Mouse (Mus musculus) hindbrain, embryonic 13.5 days (tissue): ENCODE data around the gene Fam229b. TPM values are rescaled to one million over a fixed set of nuclear protein-coding genes. Genes with fewer than 3 reads are reported as not detected.

Source experiments
- ATAC-seq: fragments of 200-750 bp; cut with Nextera tagmentation; 2 replicates; pipeline ENCODE4 v1.8.0; 2017; ENCODE audit warnings: moderate TSS enrichment; ENCODE audit not compliant: low FRiP score
- H3K27ac ChIP-seq: fragments of 300-500 bp; sonication (generic); 2 replicates; pipeline ENCODE4 v1.5.1; 2015; ENCODE audit warnings: inconsistent platforms, mild to moderate bottlenecking, moderate library complexity
- H3K27me3 ChIP-seq: fragments of 300-500 bp; sonication (generic); 2 replicates; pipeline ENCODE4 v1.6.1; 2015; ENCODE audit warnings: mild to moderate bottlenecking, inconsistent platforms
- H3K36me3 ChIP-seq: fragments of 300-500 bp; sonication (generic); 2 replicates; pipeline ENCODE4 v1.6.1; 2015; ENCODE audit warnings: mild to moderate bottlenecking, inconsistent platforms
- H3K4me1 ChIP-seq: fragments of 300-500 bp; sonication (generic); replicated peaks from 2 replicates; pipeline ENCODE4 v1.6.1; 2015; ENCODE audit warnings: inconsistent platforms
- H3K4me2 ChIP-seq: fragments of 300-500 bp; sonication (generic); 2 replicates; pipeline ENCODE4 v1.6.1; 2015; ENCODE audit warnings: inconsistent platforms, mild to moderate bottlenecking, moderate library complexity
- H3K4me3 ChIP-seq: fragments of 300-500 bp; sonication (generic); 2 replicates; pipeline ENCODE4 v1.5.1; 2015; ENCODE audit warnings: mild to moderate bottlenecking, inconsistent platforms
- H3K9ac ChIP-seq: fragments of 300-500 bp; sonication (generic); 2 replicates; pipeline ENCODE4 v1.6.1; 2015; ENCODE audit warnings: mild to moderate bottlenecking, inconsistent platforms
- H3K9me3 ChIP-seq: fragments of 300-500 bp; sonication (generic); 2 replicates; pipeline ENCODE4 v1.6.1; 2016; ENCODE audit warnings: inconsistent platforms
- WGBS: fragments of 180-500 bp; shearing (Covaris S2); methylation state at CpG from one replicate; pipeline ENCODE4 v1.1.7; 2015; 5-methylcytosine and 5-hydroxymethylcytosine counted together
- polyA plus RNA-seq: library from polyadenylated mRNA; unstranded; fragments of >200 nt; fragmentation: Nextera tagmentation; extraction: Ambion mirVana; gene quantifications from 2 replicates; pipeline ENCODE4 v1.2.1, GENCODE M21; 2015

Gene Fam229b
- polyA plus RNA-seq, 1 experiment from 2014 or later, result 32.7 TPM

DNA sequence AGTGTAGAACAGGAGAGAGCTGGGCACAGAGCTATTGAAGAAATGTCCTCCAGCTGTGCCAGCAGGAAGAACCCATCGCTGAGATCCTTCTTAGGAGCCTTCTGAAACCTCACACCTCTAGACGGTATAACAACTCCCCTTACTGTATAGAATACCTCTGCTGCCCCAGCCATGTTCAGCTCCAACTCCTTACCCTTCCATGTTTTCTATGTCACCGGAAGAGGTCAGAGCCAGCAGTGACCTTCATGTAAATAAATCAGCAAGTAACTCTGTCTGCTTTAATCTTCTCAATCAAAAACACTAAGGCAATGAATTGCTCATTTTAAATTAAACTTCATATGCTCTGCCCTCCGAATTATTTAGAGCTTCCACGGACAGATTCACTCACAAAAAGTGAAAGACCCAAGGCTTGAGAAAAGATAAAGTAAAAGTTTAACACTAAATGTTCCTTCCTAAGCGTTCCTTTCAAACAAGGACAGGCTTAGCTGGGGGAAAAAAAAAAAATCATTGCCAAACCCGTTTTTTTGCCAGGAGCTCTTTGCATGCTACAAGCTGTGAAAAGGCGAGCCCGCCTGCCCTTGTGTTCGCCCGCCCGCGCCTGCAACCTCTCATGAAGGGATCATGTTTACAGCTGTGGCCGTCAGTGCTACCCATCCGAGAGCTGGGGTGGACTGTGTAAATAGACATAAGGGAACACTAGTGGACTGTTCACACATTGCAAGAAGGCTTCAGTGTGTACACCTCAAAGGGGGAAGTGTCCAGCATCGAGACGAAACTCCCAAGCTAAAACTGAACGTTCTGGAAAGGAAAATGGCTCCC is 29.2 kb upstream of the Fam229b start:
- WGBS, result 56% methylated on average over 18 of the region's 18 CpGs
- Histone ChIP-seq H3K27ac (no peak overlapping the region), H3K9me3 (no peaks in the 10 kb centered on the region), H3K9ac (no peak overlapping the region), H3K4me3 (no peak overlapping the region), H3K27me3 (no peaks in the 10 kb centered on the region), H3K4me1 (peaks cover 29% of the 10 kb centered on the region), H3K36me3 (no peaks in the 10 kb centered on the region), H3K4me2 (no peak overlapping the region)
- ATAC-seq, result no peak

DNA sequence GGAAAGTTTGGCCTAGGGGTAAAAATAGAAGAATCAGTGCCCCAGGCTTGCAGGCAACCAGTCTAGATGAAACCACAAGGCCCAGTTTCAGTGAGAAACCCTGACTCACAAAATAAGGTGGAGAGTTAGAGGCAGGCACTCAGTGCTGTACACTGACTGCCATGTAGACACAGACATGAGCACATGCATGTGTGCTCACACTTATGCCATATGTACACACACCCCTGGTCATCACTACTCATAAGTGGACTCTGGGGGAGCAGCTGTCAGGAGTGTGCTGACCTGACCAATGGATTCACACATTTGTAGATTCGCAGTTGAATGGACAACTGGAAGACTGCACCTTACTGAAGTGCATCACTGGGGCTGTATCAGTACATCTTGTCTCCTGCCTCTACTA is 27.7 kb upstream of the Fam229b start:
- H3K27ac ChIP-seq, result no peak overlapping the region
- H3K9me3 ChIP-seq, result no peaks in the 10 kb centered on the region
- no peak overlapping the region for H3K9ac ChIP-seq
- H3K36me3 ChIP-seq, result no peaks in the 10 kb centered on the region
- H3K4me2 ChIP-seq, result no peak overlapping the region
- no peaks in the 10 kb centered on the region for H3K27me3 ChIP-seq
- no peak for ATAC-seq
- 100% methylated on average over 1 of the region's 1 CpGs for WGBS
- H3K4me3 ChIP-seq, result no peak overlapping the region
- H3K4me1 ChIP-seq, result peaks cover 22% of the 10 kb centered on the region

DNA sequence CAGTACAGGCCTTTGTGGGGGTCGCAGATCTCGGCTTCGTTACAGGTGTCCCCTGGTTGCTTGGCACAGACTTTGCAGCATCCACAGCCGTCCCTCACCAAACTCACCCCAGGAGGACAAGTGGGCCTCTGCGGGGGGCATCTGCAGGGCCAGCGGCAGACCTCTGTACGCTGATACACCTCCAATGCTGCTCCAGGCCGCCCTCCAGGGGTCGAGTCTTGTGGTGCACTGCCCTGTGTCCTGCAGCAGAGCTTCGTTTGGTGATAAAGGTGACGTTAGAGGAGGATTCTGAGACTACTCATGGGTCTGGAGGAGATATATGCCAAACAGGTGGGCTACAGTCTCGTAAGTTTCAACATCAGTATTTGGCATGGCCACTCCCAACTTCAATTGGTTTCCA is 24.6 kb upstream of the Fam229b start:
- H3K27me3 ChIP-seq, result no peaks in the 10 kb centered on the region
- H3K9ac ChIP-seq, result no peak overlapping the region
- H3K27ac ChIP-seq, result no peak overlapping the region
- no peak overlapping the region for H3K4me2 ChIP-seq
- H3K4me1 ChIP-seq, result 0 out of 2 replicates have a peak, but pooled peaks cover 6% of the 10 kb centered on the region
- no peak for ATAC-seq
- H3K9me3 ChIP-seq, result no peaks in the 10 kb centered on the region
- WGBS, result 59% methylated on average over 12 of the region's 12 CpGs
- no peaks in the 10 kb centered on the region for H3K36me3 ChIP-seq
- no peak overlapping the region for H3K4me3 ChIP-seq

DNA sequence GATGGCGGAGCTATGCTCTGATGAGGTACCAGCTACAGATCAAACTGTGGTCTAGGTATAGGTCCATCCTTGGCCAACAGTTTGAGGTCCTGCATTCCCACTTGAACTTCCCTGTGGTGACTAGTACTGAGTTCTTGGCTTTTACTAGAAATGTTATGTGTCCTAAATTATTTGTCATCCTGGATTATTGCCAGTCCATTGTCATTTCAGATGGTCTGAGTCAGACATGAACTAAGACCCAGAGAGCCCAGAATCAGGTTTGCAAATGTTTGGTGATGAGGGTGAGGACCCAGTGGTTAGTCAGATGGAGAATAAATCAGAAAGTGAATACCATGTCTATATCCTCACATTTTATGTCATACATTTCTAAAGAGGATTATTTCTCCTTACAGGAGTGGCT is 23.6 kb upstream of the Fam229b start:
- Histone ChIP-seq H3K4me1 (no peaks in the 10 kb centered on the region), H3K9me3 (no peaks in the 10 kb centered on the region), H3K4me2 (no peak overlapping the region), H3K27ac (no peak overlapping the region), H3K9ac (no peak overlapping the region), H3K36me3 (no peaks in the 10 kb centered on the region), H3K27me3 (no peaks in the 10 kb centered on the region), H3K4me3 (no peak overlapping the region)
- 100% methylated on average over 1 of the region's 1 CpGs for WGBS
- no peak for ATAC-seq

DNA sequence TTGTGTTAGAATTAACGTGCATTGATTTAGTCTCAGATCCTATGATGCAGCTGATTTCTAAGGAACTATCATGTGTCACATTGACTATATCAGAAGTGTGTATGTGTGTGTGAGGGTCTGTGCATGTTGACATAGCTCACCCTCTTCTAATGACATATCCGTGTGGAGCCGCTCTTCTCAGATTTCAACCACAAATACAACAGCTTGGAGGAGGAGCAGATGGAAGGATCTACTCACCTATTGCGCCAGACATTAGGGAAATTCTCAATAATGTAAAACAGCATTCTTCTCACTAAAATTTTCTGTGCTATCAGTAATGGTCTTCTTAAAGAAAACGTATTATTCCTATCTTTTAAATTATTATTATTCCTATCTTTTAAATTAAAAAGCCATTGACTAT is 23.0 kb upstream of the Fam229b start:
- H3K9me3 ChIP-seq, result no peaks in the 10 kb centered on the region
- 89% methylated on average over 5 of the region's 5 CpGs for WGBS
- H3K4me3 ChIP-seq, result no peak overlapping the region
- no peaks in the 10 kb centered on the region for H3K4me1 ChIP-seq
- H3K27me3 ChIP-seq, result no peaks in the 10 kb centered on the region
- ATAC-seq, result no peak
- H3K36me3 ChIP-seq, result no peaks in the 10 kb centered on the region
- H3K9ac ChIP-seq, result no peak overlapping the region
- no peak overlapping the region for H3K27ac ChIP-seq
- no peak overlapping the region for H3K4me2 ChIP-seq

DNA sequence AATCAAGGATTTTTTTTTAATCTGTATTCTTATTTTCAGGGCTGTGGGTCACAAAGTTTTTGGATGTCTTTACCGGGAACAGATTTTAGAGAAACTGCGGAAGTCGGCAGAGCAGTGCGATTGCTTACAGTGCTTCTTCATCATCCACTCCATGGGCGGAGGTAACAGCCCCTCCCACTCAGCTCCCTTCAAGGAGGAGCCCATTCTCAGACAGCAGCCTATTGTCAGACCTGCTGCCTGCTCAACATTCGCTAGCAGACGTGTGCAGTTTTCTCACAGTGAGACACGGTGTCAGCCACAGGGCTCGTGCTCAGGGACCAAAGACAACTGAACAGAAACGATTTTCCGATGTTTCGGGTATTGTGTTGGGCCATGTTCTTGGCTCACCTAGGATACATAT is 8.5 kb upstream of the Fam229b start:
- Histone ChIP-seq H3K27ac (no peak overlapping the region), H3K9ac (no peak overlapping the region), H3K4me1 (no peaks in the 10 kb centered on the region), H3K36me3 (peaks cover 51% of the 10 kb centered on the region), H3K27me3 (no peaks in the 10 kb centered on the region), H3K4me3 (no peak overlapping the region), H3K9me3 (no peaks in the 10 kb centered on the region), H3K4me2 (no peak overlapping the region)
- WGBS, result 56% methylated on average over 12 of the region's 12 CpGs
- ATAC-seq, result no peak

DNA sequence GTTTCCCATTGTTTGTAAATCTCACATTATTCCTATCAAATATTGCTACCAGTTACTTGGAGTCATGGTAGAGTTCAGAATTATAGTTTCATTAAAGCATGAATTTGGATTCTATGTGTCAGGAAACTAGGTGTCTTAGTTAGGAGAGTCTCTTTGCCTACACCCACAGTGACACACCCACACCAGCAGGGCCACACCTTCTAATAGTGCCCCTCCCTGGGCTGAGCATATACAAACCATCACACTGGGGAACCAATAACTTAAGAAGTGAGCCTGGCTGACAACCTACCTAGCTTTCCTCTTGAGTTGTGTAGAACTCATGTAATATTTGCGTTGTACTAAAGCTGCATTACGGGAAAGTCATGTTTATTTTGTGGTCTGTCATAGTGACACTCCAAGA is 7.7 kb upstream of the Fam229b start:
- no peak for ATAC-seq
- no peak overlapping the region for H3K27ac ChIP-seq
- H3K9ac ChIP-seq, result no peak overlapping the region
- 92% methylated on average over 2 of the region's 2 CpGs for WGBS
- H3K27me3 ChIP-seq, result no peaks in the 10 kb centered on the region
- peaks cover 6% of the 10 kb centered on the region for H3K4me1 ChIP-seq
- H3K36me3 ChIP-seq, result peaks cover 54% of the 10 kb centered on the region
- no peak overlapping the region for H3K4me3 ChIP-seq
- H3K9me3 ChIP-seq, result no peaks in the 10 kb centered on the region
- H3K4me2 ChIP-seq, result no peak overlapping the region

DNA sequence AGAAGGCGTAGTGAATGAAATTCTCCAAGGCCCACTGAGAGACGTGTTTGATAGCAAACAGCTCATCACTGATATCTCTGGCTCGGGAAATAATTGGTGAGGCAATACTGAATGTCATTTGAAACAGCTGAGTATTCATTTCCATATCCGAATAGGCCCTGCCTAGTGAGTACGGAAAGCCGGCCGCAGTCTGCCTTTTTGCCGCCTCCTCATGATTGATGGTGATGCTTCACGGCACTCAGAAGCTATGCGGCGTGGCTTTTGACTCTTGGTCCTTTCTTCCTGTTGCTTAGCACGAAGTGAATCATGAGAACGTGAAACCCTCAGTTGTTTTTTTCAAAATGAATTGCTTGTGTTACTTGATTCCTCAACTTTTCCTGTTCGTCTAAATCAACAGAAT is 7.1 kb upstream of the Fam229b start:
- H3K36me3 ChIP-seq, result peaks cover 50% of the 10 kb centered on the region
- H3K4me3 ChIP-seq, result no peak overlapping the region
- ATAC-seq, result no peak
- H3K27ac ChIP-seq, result no peak overlapping the region
- H3K4me2 ChIP-seq, result no peak overlapping the region
- no peaks in the 10 kb centered on the region for H3K27me3 ChIP-seq
- no peak overlapping the region for H3K9ac ChIP-seq
- H3K9me3 ChIP-seq, result no peaks in the 10 kb centered on the region
- WGBS, result 40% methylated on average over 14 of the region's 14 CpGs
- peaks cover 11% of the 10 kb centered on the region for H3K4me1 ChIP-seq

DNA sequence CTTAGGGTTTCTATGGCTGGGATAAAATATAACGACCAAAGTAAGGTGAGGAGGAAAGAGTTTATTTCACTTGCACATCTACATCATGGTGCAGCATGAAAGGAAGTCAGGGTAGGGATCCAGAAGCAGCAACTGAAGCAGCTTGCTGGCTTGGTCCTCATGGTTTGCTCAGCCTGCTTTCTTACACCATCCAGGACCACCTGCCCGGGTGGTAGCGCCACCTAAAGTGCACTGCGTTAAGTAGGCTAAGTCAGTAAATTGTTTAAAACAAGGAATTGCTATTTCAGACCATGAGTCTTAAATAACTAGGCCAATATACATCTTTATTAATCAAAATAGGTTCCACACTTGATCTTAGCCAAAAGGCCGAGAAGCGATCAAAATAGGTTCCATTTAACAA is 5.0 kb upstream of the Fam229b start:
- 90% methylated on average over 6 of the region's 6 CpGs for WGBS
- H3K9ac ChIP-seq, result no peak overlapping the region
- H3K36me3 ChIP-seq, result peaks cover 36% of the 10 kb centered on the region
- H3K4me1 ChIP-seq, result peaks cover 25% of the 10 kb centered on the region
- no peak for ATAC-seq
- no peak overlapping the region for H3K4me3 ChIP-seq
- no peaks in the 10 kb centered on the region for H3K27me3 ChIP-seq
- no peak overlapping the region for H3K4me2 ChIP-seq
- H3K9me3 ChIP-seq, result no peaks in the 10 kb centered on the region
- no peak overlapping the region for H3K27ac ChIP-seq

DNA sequence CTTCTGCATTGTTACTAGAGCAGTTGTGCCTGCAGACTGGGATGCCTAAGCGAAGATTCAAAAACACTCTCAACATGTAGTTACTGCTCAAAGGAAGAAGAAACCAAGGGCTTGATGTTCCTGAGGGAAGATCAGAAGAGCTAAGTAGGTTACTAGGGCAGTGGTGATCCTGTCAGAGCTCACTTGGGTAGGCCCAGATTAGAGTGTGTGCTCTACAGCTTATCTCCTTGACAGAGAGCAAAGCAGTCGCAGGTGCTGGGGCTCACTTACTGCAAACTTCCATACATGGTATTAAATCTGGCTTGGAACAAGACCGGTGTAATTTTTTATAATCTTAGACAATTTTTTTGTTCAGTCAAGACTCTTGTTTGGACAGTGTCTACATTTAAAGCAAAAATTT is 4.1 kb upstream of the Fam229b start:
- H3K27ac ChIP-seq, result no peak overlapping the region
- WGBS, result 96% methylated on average over 3 of the region's 3 CpGs
- peak overlapping the region; percentile 8; the same call in 1 of the 2 replicates for H3K9ac ChIP-seq
- ATAC-seq, result no peak
- H3K4me1 ChIP-seq, result peaks cover 31% of the 10 kb centered on the region
- H3K4me3 ChIP-seq, result no peak overlapping the region
- H3K9me3 ChIP-seq, result no peaks in the 10 kb centered on the region
- no peak overlapping the region for H3K4me2 ChIP-seq
- no peaks in the 10 kb centered on the region for H3K27me3 ChIP-seq
- peaks cover 32% of the 10 kb centered on the region for H3K36me3 ChIP-seq

DNA sequence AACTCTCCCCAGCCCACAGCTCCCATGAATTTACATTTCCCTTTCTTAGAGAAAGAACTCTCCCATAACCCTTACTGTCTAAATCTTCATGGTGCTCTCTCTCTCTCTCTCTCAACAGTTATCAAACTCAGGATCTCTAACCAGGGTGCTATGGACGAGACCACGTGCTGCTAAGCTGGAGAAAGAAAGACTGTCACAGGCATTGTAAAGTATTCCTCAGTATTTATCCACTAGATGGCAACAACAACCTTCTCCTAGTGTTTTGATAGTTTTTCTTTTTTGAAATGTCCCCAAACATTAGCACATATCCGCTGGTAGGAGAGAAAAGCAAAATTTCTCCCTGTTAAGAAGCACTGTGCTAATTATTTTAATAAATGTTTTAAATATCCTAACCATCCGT is 12.3 kb downstream of the Fam229b start:
- peaks cover 3% of the 10 kb centered on the region; the same call in 1 of the 2 replicates for H3K36me3 ChIP-seq
- WGBS, result 41% methylated on average over 4 of the region's 4 CpGs
- peak; percentile 46; the same call in 1 of the 2 replicates for ATAC-seq

DNA sequence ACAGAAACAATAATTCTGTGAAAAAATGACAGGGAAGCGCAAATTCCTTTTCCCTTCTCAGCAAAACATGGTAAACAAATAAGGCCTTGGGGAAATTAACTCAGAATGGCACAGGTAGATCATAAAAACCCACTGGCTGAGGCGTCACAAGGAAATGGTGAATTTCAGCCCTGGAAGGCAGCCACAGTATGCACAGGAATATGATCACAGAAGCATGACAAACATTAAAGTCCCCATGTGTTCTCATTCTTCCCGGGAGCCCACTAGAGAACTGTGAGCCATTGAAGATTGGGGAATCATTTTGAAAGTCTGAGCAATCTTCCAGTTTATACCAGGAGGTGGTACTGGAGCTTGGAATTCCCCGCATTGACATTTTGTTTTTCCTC is 24.2 kb downstream of the Fam229b start:
- peaks cover 8% of the 10 kb centered on the region; the same call in 1 of the 2 replicates for H3K4me1 ChIP-seq
- no peak overlapping the region for H3K4me3 ChIP-seq
- WGBS, result 53% methylated on average over 4 of the region's 4 CpGs
- H3K9ac ChIP-seq, result no peak overlapping the region
- H3K27me3 ChIP-seq, result no peaks in the 10 kb centered on the region
- no peak overlapping the region for H3K4me2 ChIP-seq
- H3K9me3 ChIP-seq, result no peaks in the 10 kb centered on the region
- H3K27ac ChIP-seq, result peak overlapping the region; percentile 63
- ATAC-seq, result peak; percentile 41; the same call in 1 of the 2 replicates
- no peaks in the 10 kb centered on the region for H3K36me3 ChIP-seq

More for the DNA sequence above, 12.3 kb downstream of the Fam229b start:
- Histone ChIP-seq H3K4me2 (no peak overlapping the region), H3K4me3 (no peak overlapping the region), H3K9ac (no peak overlapping the region), H3K4me1 (no peaks in the 10 kb centered on the region), H3K27me3 (no peaks in the 10 kb centered on the region), H3K9me3 (no peaks in the 10 kb centered on the region), H3K27ac (no peak overlapping the region)

DNA sequence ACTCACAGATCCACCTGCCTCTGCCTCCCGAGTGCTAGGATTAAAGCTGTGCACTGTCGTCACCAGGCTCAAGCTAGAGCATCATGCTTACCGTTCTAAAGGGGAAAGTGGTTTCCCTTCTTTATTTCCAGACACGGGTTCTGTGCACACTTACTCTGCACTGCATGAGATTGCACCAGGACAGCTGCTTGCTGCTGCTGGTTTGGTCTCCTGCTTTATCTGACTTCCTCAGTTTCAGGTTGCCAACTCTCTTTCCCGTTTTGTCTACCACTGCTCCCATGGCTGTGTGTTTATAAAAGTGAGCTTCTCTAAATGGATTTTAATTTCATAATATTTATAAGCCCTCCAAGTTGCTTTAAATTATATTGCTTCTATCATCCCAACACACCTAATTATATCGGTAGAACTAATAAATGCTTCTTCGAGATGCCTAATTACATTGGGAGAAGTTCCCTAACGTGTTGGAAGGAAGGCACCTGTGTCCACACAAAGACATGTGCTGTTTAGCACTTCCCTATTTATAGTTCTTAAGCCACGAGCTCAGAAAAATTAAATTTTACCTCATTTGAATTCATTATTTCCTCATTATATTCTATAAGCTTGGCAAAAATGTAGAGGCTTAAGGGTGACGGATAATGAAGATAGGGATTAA is 24.8 kb downstream of the Fam229b start:
- Histone ChIP-seq H3K4me3 (no peak overlapping the region), H3K9me3 (no peaks in the 10 kb centered on the region), H3K27me3 (no peaks in the 10 kb centered on the region), H3K36me3 (no peaks in the 10 kb centered on the region), H3K9ac (no peak overlapping the region), H3K27ac (0 out of 2 replicates have a peak overlapping the region, but pooled peaks have one; percentile 42), H3K4me2 (no peak overlapping the region), H3K4me1 (peaks cover 8% of the 10 kb centered on the region; the same call in 1 of the 2 replicates)
- 66% methylated on average over 10 of the region's 10 CpGs for WGBS
- no peak for ATAC-seq
